Mouse (Mus musculus): ENCODE measurements around the gene Slc22a17. TPM values are rescaled to one million over a fixed set of nuclear protein-coding genes. Genes with fewer than 3 reads are reported as not detected.
A peak's percentile ranks its signal among the peaks of the same experiment; 100 is the strongest.

Slc22a17 gene
- polyA plus RNA-seq, 1 experiment from 2014 or later, result 114 TPM

- 89% methylated on average over 11 of the region's 11 CpGs for WGBS
- peak overlapping the region; percentile 84; the same call in 1 of the 2 replicates for H3K4me2 ChIP-seq (replicated peaks)
Observed at GRCm38 (mm10) chr14:54885309-54885708, 27.6 kb downstream of the Slc22a17 start.

GRCm38 (mm10) chr14:54884022-54884712, 28.8 kb downstream of the Slc22a17 start:
- Histone ChIP-seq H3K9me3 (no peaks in the 10 kb centered on the region), H3K27me3 (no peaks in the 10 kb centered on the region), H3K4me2 (replicated peaks) (peak overlapping the region; percentile 84), H3K4me3 (peak overlapping the region; percentile 66), H3K36me3 (peaks cover 20% of the 10 kb centered on the region; the same call in 1 of the 2 replicates), H3K9ac (peak overlapping the region; percentile 85), H3K4me1 (peaks cover 18% of the 10 kb centered on the region), H3K27ac (peak overlapping the region; percentile 94)
- WGBS, result 20% methylated on average over 21 of the region's 21 CpGs
- 0 out of 2 replicates have a peak, but pooled peaks have one; percentile 14 for ATAC-seq (ENCODE audit: insufficient number of reproducible peaks, insufficient read depth, low FRiP score, low TSS enrichment)

More at GRCm38 (mm10) chr14:54885309-54885708, 27.6 kb downstream of the Slc22a17 start:
- H3K27me3 ChIP-seq, result no peaks in the 10 kb centered on the region
- H3K27ac ChIP-seq, result no peak overlapping the region
- peaks cover 18% of the 10 kb centered on the region for H3K4me1 ChIP-seq
- peaks cover 20% of the 10 kb centered on the region; the same call in 1 of the 2 replicates for H3K36me3 ChIP-seq
- H3K4me3 ChIP-seq, result no peak overlapping the region
- no peak for ATAC-seq (ENCODE audit: insufficient number of reproducible peaks, insufficient read depth, low FRiP score, low TSS enrichment)
- H3K9me3 ChIP-seq, result no peaks in the 10 kb centered on the region
- 0 out of 2 replicates have a peak overlapping the region, but pooled peaks have one; percentile 27 for H3K9ac ChIP-seq

GRCm38 (mm10) chr14:54883154-54884021, 29.5 kb downstream of the Slc22a17 start, which contains the start of the genes Bcl2l2 and Gm20521:
TSS of gene Bcl2l2 (plus strand) at chr14:54883377.
TSS of gene Gm20521 (plus strand) at chr14:54883441.
- H3K27me3 ChIP-seq, result 0 out of 2 replicates have a peak, but pooled peaks cover under 1% of the 10 kb centered on the region
- WGBS, result under 1% methylated on average over 27 of the region's 27 CpGs
- ATAC-seq (ENCODE audit: insufficient number of reproducible peaks, insufficient read depth, low FRiP score, low TSS enrichment), result peak; percentile 83

GRCm38 (mm10) chr14:54877048-54877715, 35.8 kb downstream of the Slc22a17 start, which contains the start of gene Ppp1r3e:
TSS of gene Ppp1r3e (minus strand) at chr14:54877550.
- Histone ChIP-seq H3K9me3 (no peaks in the 10 kb centered on the region), H3K27ac (peak within 1 kb of the TSS; percentile 63; the same call in 1 of the 2 replicates), H3K4me1 (peaks cover 15% of the 10 kb centered on the region), H3K27me3 (peaks cover 18% of the 10 kb centered on the region; the same call in 1 of the 2 replicates), H3K9ac (peak within 1 kb of the TSS; percentile 78), H3K4me3 (peak within 1 kb of the TSS; percentile 71), H3K36me3 (no peaks in the 10 kb centered on the region), H3K4me2 (replicated peaks) (peak within 1 kb of the TSS; percentile 99)
- WGBS, result 0% methylated on average over 58 of the region's 61 CpGs
- peak; percentile 73 for ATAC-seq (ENCODE audit: insufficient number of reproducible peaks, insufficient read depth, low FRiP score, low TSS enrichment)

More at GRCm38 (mm10) chr14:54883154-54884021, 29.5 kb downstream of the Slc22a17 start, which contains the start of the genes Bcl2l2 and Gm20521:
- Histone ChIP-seq H3K4me2 (replicated peaks) (peak within 1 kb of the TSS; percentile 84), H3K4me3 (peak within 1 kb of the TSS; percentile 66), H3K27ac (peak within 1 kb of the TSS; percentile 94), H3K9me3 (no peaks in the 10 kb centered on the region), H3K4me1 (peaks cover 18% of the 10 kb centered on the region), H3K9ac (peak within 1 kb of the TSS; percentile 85), H3K36me3 (peaks cover 20% of the 10 kb centered on the region; the same call in 1 of the 2 replicates)

GRCm38 (mm10) chr14:54876539-54877047, 36.3 kb downstream of the Slc22a17 start:
- H3K4me3 ChIP-seq, result peak overlapping the region; percentile 71
- H3K9ac ChIP-seq, result peak overlapping the region; percentile 78
- WGBS, result under 1% methylated on average over 66 of the region's 72 CpGs
- H3K36me3 ChIP-seq, result no peaks in the 10 kb centered on the region
- H3K27ac ChIP-seq, result peak overlapping the region; percentile 63; the same call in 1 of the 2 replicates
- peaks cover 18% of the 10 kb centered on the region; the same call in 1 of the 2 replicates for H3K27me3 ChIP-seq
- peak; percentile 84 for ATAC-seq (ENCODE audit: insufficient number of reproducible peaks, insufficient read depth, low FRiP score, low TSS enrichment)
- H3K9me3 ChIP-seq, result no peaks in the 10 kb centered on the region
- peak overlapping the region; percentile 99 for H3K4me2 ChIP-seq (replicated peaks)
- peaks cover 15% of the 10 kb centered on the region for H3K4me1 ChIP-seq

- Histone ChIP-seq H3K4me1 (peaks cover 15% of the 10 kb centered on the region), H3K27ac (peak overlapping the region; percentile 63; the same call in 1 of the 2 replicates), H3K27me3 (peaks cover 18% of the 10 kb centered on the region; the same call in 1 of the 2 replicates), H3K9me3 (no peaks in the 10 kb centered on the region), H3K4me2 (replicated peaks) (peak overlapping the region; percentile 99), H3K36me3 (no peaks in the 10 kb centered on the region), H3K9ac (peak overlapping the region; percentile 78), H3K4me3 (peak overlapping the region; percentile 71)
- WGBS, result 2% methylated on average over 36 of the region's 36 CpGs
- 0 out of 2 replicates have a peak, but pooled peaks have one; percentile 22 for ATAC-seq (ENCODE audit: insufficient number of reproducible peaks, insufficient read depth, low FRiP score, low TSS enrichment)
Observed at GRCm38 (mm10) chr14:54875844-54876538, 36.9 kb downstream of the Slc22a17 start.

GRCm38 (mm10) chr14:54874165-54874564, 38.8 kb downstream of the Slc22a17 start:
- Histone ChIP-seq H3K27me3 (peaks cover 18% of the 10 kb centered on the region; the same call in 1 of the 2 replicates), H3K36me3 (no peaks in the 10 kb centered on the region), H3K9me3 (no peaks in the 10 kb centered on the region), H3K27ac (no peak overlapping the region), H3K4me2 (replicated peaks) (no peak overlapping the region), H3K4me3 (no peak overlapping the region), H3K4me1 (peaks cover 15% of the 10 kb centered on the region), H3K9ac (no peak overlapping the region)
- 79% methylated on average over 3 of the region's 3 CpGs for WGBS
- ATAC-seq (ENCODE audit: insufficient number of reproducible peaks, insufficient read depth, low FRiP score, low TSS enrichment), result no peak

- ATAC-seq (ENCODE audit: insufficient number of reproducible peaks, insufficient read depth, low FRiP score, low TSS enrichment), result no peak
- Histone ChIP-seq H3K4me2 (replicated peaks) (no peak within 1 kb of the TSS), H3K36me3 (no peaks in the 10 kb centered on the region), H3K27ac (no peak within 1 kb of the TSS), H3K4me3 (no peak within 1 kb of the TSS), H3K9me3 (no peaks in the 10 kb centered on the region), H3K4me1 (peaks cover 5% of the 10 kb centered on the region), H3K27me3 (no peaks in the 10 kb centered on the region), H3K9ac (no peak within 1 kb of the TSS)
- WGBS, result 86% methylated on average over 5 of the region's 5 CpGs
Observed at GRCm38 (mm10) chr14:54870861-54871260, 42.1 kb downstream of the Slc22a17 start, which contains the start of gene Homez. TSS of gene Homez (minus strand) at chr14:54870961.

GRCm38 (mm10) chr14:54868026-54868425, 44.9 kb downstream of the Slc22a17 start:
- no peak for ATAC-seq (ENCODE audit: insufficient number of reproducible peaks, insufficient read depth, low FRiP score, low TSS enrichment)
- Histone ChIP-seq H3K4me3 (no peak overlapping the region), H3K36me3 (no peaks in the 10 kb centered on the region), H3K27ac (no peak overlapping the region), H3K27me3 (no peaks in the 10 kb centered on the region), H3K4me1 (no peaks in the 10 kb centered on the region), H3K4me2 (replicated peaks) (no peak overlapping the region), H3K9me3 (no peaks in the 10 kb centered on the region), H3K9ac (no peak overlapping the region)
- WGBS, result 85% methylated on average over 4 of the region's 4 CpGs

GRCm38 (mm10) chr14:54866936-54867335, 46.0 kb downstream of the Slc22a17 start:
- Histone ChIP-seq H3K4me3 (no peak overlapping the region), H3K9me3 (no peaks in the 10 kb centered on the region), H3K4me1 (no peaks in the 10 kb centered on the region), H3K4me2 (replicated peaks) (no peak overlapping the region), H3K9ac (no peak overlapping the region), H3K27ac (no peak overlapping the region), H3K36me3 (no peaks in the 10 kb centered on the region), H3K27me3 (no peaks in the 10 kb centered on the region)
- WGBS, result 55% methylated on average over 5 of the region's 5 CpGs
- ATAC-seq (ENCODE audit: insufficient number of reproducible peaks, insufficient read depth, low FRiP score, low TSS enrichment), result no peak
